Mouse (Mus musculus) heart, embryonic 11.5 days (tissue): ENCODE data around the gene Ankrd52. TPM values are rescaled to one million over a fixed set of nuclear protein-coding genes. Genes with fewer than 3 reads are reported as not detected.

ENCODE experiments used
- ATAC-seq: fragments of 200-750 bp; cut with Nextera tagmentation; replicated peaks from 2 replicates; pipeline ENCODE4 v1.8.0; 2017; ENCODE audit warnings: moderate library complexity; ENCODE audit not compliant: insufficient number of reproducible peaks, low FRiP score, low TSS enrichment
- H3K27ac ChIP-seq: fragments of 300-500 bp; sonication (generic); 2 replicates; pipeline ENCODE4 v1.5.1; 2014; ENCODE audit warnings: mild to moderate bottlenecking, low read depth, low read length
- H3K27me3 ChIP-seq: fragments of 300-500 bp; sonication (generic); 2 replicates; pipeline ENCODE4 v1.6.1; 2014; ENCODE audit warnings: mild to moderate bottlenecking, low read length, mixed read lengths; ENCODE audit not compliant: control insufficient read depth, insufficient read depth
- H3K36me3 ChIP-seq: fragments of 300-500 bp; sonication (generic); 2 replicates; pipeline ENCODE4 v1.6.1; 2014; ENCODE audit warnings: mild to moderate bottlenecking, low read length, moderate library complexity, mixed read lengths; ENCODE audit not compliant: control insufficient read depth, insufficient read depth
- H3K4me1 ChIP-seq: fragments of 300-500 bp; sonication (generic); 2 replicates; pipeline ENCODE4 v1.6.1; 2014; ENCODE audit warnings: low read length; ENCODE audit not compliant: control insufficient read depth, insufficient read depth
- H3K4me2 ChIP-seq: fragments of 300-500 bp; sonication (generic); 2 replicates; pipeline ENCODE4 v1.6.1; 2014; ENCODE audit warnings: mild to moderate bottlenecking, moderate library complexity
- H3K4me3 ChIP-seq: fragments of 300-500 bp; sonication (generic); 2 replicates; pipeline ENCODE4 v1.5.1; 2014; ENCODE audit warnings: low read depth, low read length
- H3K9ac ChIP-seq: fragments of 300-500 bp; sonication (generic); 2 replicates; pipeline ENCODE4 v1.6.1; 2014; ENCODE audit warnings: mild to moderate bottlenecking, low read depth, low read length, moderate library complexity
- H3K9me3 ChIP-seq: fragments of 300-500 bp; sonication (generic); replicated peaks from 2 replicates; pipeline ENCODE4 v1.6.1; 2016; ENCODE audit warnings: low read length; ENCODE audit not compliant: control insufficient read depth
- WGBS: fragments of 180-500 bp; shearing (Covaris S2); extraction: QIAGEN DNeasy Blood & Tissue Kit; methylation state at CpG from one replicate; pipeline ENCODE4 v1.1.7; 2014; ENCODE audit not compliant: insufficient replicate concordance; 5-methylcytosine and 5-hydroxymethylcytosine counted together
- polyA plus RNA-seq: library from polyadenylated mRNA; unstranded; fragments of >200 nt; fragmentation: Nextera tagmentation; extraction: Ambion mirVana; gene quantifications from 2 replicates; pipeline ENCODE4 v1.2.1, GENCODE M21; 2014

Gene Ankrd52
- polyA plus RNA-seq, 1 experiment from 2014 or later, result 11.7 TPM

- H3K9me3 ChIP-seq, result no peaks in the 10 kb centered on the region
- no peak overlapping the region for H3K4me2 ChIP-seq
- no peak overlapping the region for H3K4me3 ChIP-seq
- no peaks in the 10 kb centered on the region for H3K27me3 ChIP-seq
- H3K36me3 ChIP-seq, result peaks cover 28% of the 10 kb centered on the region
- no peak overlapping the region for H3K9ac ChIP-seq
- no peak for ATAC-seq
- WGBS, result 84% methylated on average over 17 of the region's 17 CpGs
- no peaks in the 10 kb centered on the region for H3K4me1 ChIP-seq
- peak overlapping the region; percentile 22; the same call in 1 of the 2 replicates for H3K27ac ChIP-seq
Observed at GRCm38 (mm10) chr10:128435186-128435823, 58.4 kb downstream of the Ankrd52 start.

GRCm38 (mm10) chr10:128435873-128436272, 59.0 kb downstream of the Ankrd52 start:
- WGBS, result 89% methylated on average over 5 of the region's 5 CpGs
- Histone ChIP-seq H3K27me3 (no peaks in the 10 kb centered on the region), H3K9me3 (no peaks in the 10 kb centered on the region), H3K4me1 (no peaks in the 10 kb centered on the region), H3K36me3 (peaks cover 28% of the 10 kb centered on the region), H3K4me3 (no peak overlapping the region), H3K27ac (peak overlapping the region; percentile 22; the same call in 1 of the 2 replicates), H3K9ac (no peak overlapping the region), H3K4me2 (no peak overlapping the region)
- ATAC-seq, result no peak

- Histone ChIP-seq H3K4me3 (no peak overlapping the region), H3K36me3 (peaks cover 31% of the 10 kb centered on the region), H3K27me3 (no peaks in the 10 kb centered on the region), H3K4me2 (no peak overlapping the region), H3K9me3 (no peaks in the 10 kb centered on the region), H3K4me1 (no peaks in the 10 kb centered on the region), H3K27ac (no peak overlapping the region), H3K9ac (no peak overlapping the region)
- ATAC-seq, result no peak
- 92% methylated on average over 8 of the region's 8 CpGs for WGBS
Observed at GRCm38 (mm10) chr10:128436376-128436775, 59.5 kb downstream of the Ankrd52 start.

GRCm38 (mm10) chr10:128438675-128439279, 61.9 kb downstream of the Ankrd52 start:
- ATAC-seq, result no peak
- Histone ChIP-seq H3K9ac (no peak overlapping the region), H3K27ac (0 out of 2 replicates have a peak overlapping the region, but pooled peaks have one; percentile 10), H3K36me3 (peaks cover 26% of the 10 kb centered on the region), H3K27me3 (no peaks in the 10 kb centered on the region), H3K4me3 (no peak overlapping the region), H3K4me1 (no peaks in the 10 kb centered on the region), H3K9me3 (no peaks in the 10 kb centered on the region), H3K4me2 (no peak overlapping the region)
- 65% methylated on average over 10 of the region's 10 CpGs for WGBS

GRCm38 (mm10) chr10:128440407-128440806, 63.5 kb downstream of the Ankrd52 start:
- no peak overlapping the region for H3K4me3 ChIP-seq
- H3K4me1 ChIP-seq, result no peaks in the 10 kb centered on the region
- 66% methylated on average over 10 of the region's 10 CpGs for WGBS
- no peaks in the 10 kb centered on the region for H3K9me3 ChIP-seq
- no peaks in the 10 kb centered on the region for H3K27me3 ChIP-seq
- H3K4me2 ChIP-seq, result no peak overlapping the region
- H3K27ac ChIP-seq, result no peak overlapping the region
- H3K36me3 ChIP-seq, result peaks cover 22% of the 10 kb centered on the region
- no peak overlapping the region for H3K9ac ChIP-seq
- ATAC-seq, result no peak

GRCm38 (mm10) chr10:128441324-128442119, 64.6 kb downstream of the Ankrd52 start:
- H3K4me2 ChIP-seq, result no peak overlapping the region
- H3K27ac ChIP-seq, result no peak overlapping the region
- 88% methylated on average over 10 of the region's 10 CpGs for WGBS
- H3K4me1 ChIP-seq, result no peaks in the 10 kb centered on the region
- H3K36me3 ChIP-seq, result peaks cover 14% of the 10 kb centered on the region
- ATAC-seq, result no peak
- H3K4me3 ChIP-seq, result no peak overlapping the region
- H3K27me3 ChIP-seq, result no peaks in the 10 kb centered on the region
- H3K9me3 ChIP-seq, result no peaks in the 10 kb centered on the region
- no peak overlapping the region for H3K9ac ChIP-seq

- ATAC-seq, result no peak
- H3K9me3 ChIP-seq, result no peaks in the 10 kb centered on the region
- H3K4me2 ChIP-seq, result no peak overlapping the region
- H3K27ac ChIP-seq, result no peak overlapping the region
- no peaks in the 10 kb centered on the region for H3K27me3 ChIP-seq
- H3K36me3 ChIP-seq, result peaks cover 12% of the 10 kb centered on the region; the same call in 1 of the 2 replicates
- no peak overlapping the region for H3K9ac ChIP-seq
- no peak overlapping the region for H3K4me3 ChIP-seq
- no peaks in the 10 kb centered on the region for H3K4me1 ChIP-seq
- 79% methylated on average over 1 of the region's 1 CpGs for WGBS
Observed at GRCm38 (mm10) chr10:128442718-128443117, 65.8 kb downstream of the Ankrd52 start.

- Histone ChIP-seq H3K27ac (no peak overlapping the region), H3K36me3 (0 out of 2 replicates have a peak, but pooled peaks cover 4% of the 10 kb centered on the region), H3K4me2 (no peak overlapping the region), H3K4me3 (no peak overlapping the region), H3K4me1 (no peaks in the 10 kb centered on the region), H3K9ac (no peak overlapping the region), H3K9me3 (no peaks in the 10 kb centered on the region), H3K27me3 (no peaks in the 10 kb centered on the region)
- ATAC-seq, result no peak
- WGBS, result 69% methylated on average over 6 of the region's 6 CpGs
Observed at GRCm38 (mm10) chr10:128444354-128444753, 67.4 kb downstream of the Ankrd52 start.
